Mouse (Mus musculus): Measurements from ENCODE around the gene Rfx7. TPM values are rescaled to one million over a fixed set of nuclear protein-coding genes. Genes with fewer than 3 reads are reported as not detected.

Rfx7 gene
- polyA plus RNA-seq (2011; ENCODE audit: insufficient read depth, insufficient read length, low replicate concordance, missing spikeins), result 8.4 and 15.0 TPM in 2 replicates

DNA sequence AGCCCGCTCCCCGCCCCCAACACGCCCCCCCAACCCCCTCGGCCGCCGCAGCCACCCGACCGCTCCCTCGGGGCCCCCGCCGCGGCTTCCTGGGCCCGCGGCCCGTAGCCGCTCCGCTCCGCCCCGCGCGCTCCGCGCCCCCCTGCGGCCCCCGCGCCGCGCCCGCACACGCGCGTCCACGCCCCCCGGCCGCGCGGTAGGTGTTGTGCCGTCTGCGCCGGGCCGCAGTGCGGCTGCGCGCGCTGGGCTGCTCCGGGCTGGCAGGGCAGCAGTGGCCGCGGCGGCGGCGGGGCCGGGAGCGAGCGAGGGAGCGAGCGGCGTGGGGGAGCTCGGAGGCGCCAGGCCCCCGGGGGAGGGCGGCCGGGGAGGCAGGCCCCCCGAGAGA, at the start of gene Rfx7:
TSS of gene Rfx7 (plus strand) at position 245 of the 385 bp plus-strand sequence.
- H3K4me3 ChIP-seq (replicated peaks; ENCODE audit: control insufficient read depth, low read depth, low read length), result peak within 1 kb of the TSS; percentile 96
- peaks cover 1% of the 10 kb centered on the region; the same call in 1 of the 2 replicates for H3K4me1 ChIP-seq (ENCODE audit: control insufficient read depth, insufficient read depth, low read length)
- H3K27ac ChIP-seq (ENCODE audit: control insufficient read depth, insufficient read depth, low read depth, low read length, poor library complexity), result peak within 1 kb of the TSS; percentile 94
- WGBS, result 6% methylated on average over 61 of the region's 63 CpGs
- no peak for TF ChIP-seq CTCF (IDR thresholded peaks at IDR 0.05; ENCODE audit: control insufficient read depth, insufficient read depth, low read length)
- peak; percentile 13; the same call in 1 of the 2 replicates for TF ChIP-seq POLR2A (IDR thresholded peaks at IDR 0.05; ENCODE audit: borderline replicate concordance, control insufficient read depth, low read depth, low read length)

DNA sequence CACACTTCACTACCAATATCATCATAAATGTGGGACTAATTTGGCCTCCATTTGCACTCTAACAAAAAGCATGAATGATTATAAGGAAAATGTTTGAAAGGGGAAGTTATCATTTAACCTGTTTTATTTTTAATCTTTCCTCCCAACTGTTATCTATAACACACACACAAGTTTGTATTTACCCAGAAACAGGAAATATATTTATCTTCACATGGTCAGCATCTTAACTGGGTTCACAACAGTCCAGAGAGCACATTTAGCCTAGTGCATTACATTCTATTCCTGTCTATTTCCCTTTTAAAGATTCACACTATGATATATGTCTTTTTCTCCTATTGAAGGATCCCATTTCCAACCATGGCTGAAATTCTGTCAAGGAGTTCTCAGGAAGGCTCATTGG, 43.5 kb upstream of the Rfx7 start:
- peaks cover 1% of the 10 kb centered on the region; the same call in 1 of the 2 replicates for H3K4me1 ChIP-seq (ENCODE audit: control insufficient read depth, insufficient read depth, low read length)
- H3K4me3 ChIP-seq (replicated peaks; ENCODE audit: control insufficient read depth, low read depth, low read length), result no peak overlapping the region
- H3K27ac ChIP-seq (ENCODE audit: control insufficient read depth, insufficient read depth, low read depth, low read length, poor library complexity), result no peak overlapping the region
- TF ChIP-seq POLR2A (IDR thresholded peaks at IDR 0.05; ENCODE audit: borderline replicate concordance, control insufficient read depth, low read depth, low read length) (no peak), CTCF (IDR thresholded peaks at IDR 0.05; ENCODE audit: control insufficient read depth, insufficient read depth, low read length) (no peak)

DNA sequence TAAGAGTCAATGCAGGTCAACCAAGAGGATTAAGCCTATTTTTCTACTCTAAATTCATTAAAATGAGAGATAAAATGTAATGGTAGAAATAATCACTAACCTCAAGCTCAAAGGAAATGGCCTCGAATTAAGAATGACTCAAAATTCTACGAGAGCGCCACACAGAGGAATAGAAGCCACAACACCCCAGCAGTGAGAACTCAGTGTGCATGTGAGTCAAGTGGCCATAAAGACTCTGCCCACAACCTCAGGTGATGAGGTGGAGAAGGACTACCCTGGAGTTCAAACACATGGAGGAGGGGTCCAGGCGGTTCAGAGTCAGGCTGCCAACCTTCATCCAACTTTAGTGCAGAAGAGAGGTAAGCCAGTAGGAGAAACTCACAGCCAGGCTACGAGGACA, 42.9 kb upstream of the Rfx7 start:
- H3K4me1 ChIP-seq (ENCODE audit: control insufficient read depth, insufficient read depth, low read length), result peaks cover 1% of the 10 kb centered on the region; the same call in 1 of the 2 replicates
- 72% methylated on average over 5 of the region's 5 CpGs for WGBS

DNA sequence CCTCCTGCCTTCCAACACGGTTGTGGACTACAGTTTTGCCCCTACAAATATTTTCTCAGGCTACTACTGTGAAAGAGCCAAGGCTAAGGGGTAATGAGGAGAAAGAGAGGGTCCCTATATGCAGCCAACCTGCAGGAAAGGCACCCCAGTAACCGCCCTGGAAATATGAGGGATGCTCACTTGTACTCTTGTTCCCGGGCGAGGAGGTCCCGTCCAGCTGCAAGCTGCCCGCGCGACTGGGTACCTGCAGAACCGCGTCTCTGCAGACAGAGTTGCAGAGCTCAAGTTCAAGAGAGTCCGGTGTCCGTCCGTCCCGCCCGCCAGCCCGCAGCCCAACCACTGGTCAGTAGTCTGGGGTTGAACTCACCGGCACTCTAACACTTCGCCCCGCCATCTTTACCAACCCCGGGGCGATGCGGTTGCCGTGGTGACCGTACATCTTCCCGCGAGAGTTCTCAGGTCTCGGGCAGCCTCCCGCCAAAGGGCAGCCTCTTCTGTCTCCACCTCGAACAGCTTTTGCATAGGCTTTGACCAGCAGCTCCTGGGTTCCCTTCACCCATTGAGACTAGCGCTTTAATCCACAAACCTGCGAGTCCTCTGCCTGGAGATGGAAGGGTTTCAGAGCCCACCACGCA, 40.4 kb upstream of the Rfx7 start:
- TF ChIP-seq CTCF (IDR thresholded peaks at IDR 0.05; ENCODE audit: control insufficient read depth, insufficient read depth, low read length) (no peak), POLR2A (IDR thresholded peaks at IDR 0.05; ENCODE audit: borderline replicate concordance, control insufficient read depth, low read depth, low read length) (peak; percentile 54; the same call in 1 of the 2 replicates)
- WGBS, result under 1% methylated on average over 32 of the region's 32 CpGs

More for the DNA sequence above, 42.9 kb upstream of the Rfx7 start:
- no peak overlapping the region for H3K27ac ChIP-seq (ENCODE audit: control insufficient read depth, insufficient read depth, low read depth, low read length, poor library complexity)
- TF ChIP-seq POLR2A (IDR thresholded peaks at IDR 0.05; ENCODE audit: borderline replicate concordance, control insufficient read depth, low read depth, low read length) (no peak), CTCF (IDR thresholded peaks at IDR 0.05; ENCODE audit: control insufficient read depth, insufficient read depth, low read length) (no peak)
- no peak overlapping the region for H3K4me3 ChIP-seq (replicated peaks; ENCODE audit: control insufficient read depth, low read depth, low read length)

DNA sequence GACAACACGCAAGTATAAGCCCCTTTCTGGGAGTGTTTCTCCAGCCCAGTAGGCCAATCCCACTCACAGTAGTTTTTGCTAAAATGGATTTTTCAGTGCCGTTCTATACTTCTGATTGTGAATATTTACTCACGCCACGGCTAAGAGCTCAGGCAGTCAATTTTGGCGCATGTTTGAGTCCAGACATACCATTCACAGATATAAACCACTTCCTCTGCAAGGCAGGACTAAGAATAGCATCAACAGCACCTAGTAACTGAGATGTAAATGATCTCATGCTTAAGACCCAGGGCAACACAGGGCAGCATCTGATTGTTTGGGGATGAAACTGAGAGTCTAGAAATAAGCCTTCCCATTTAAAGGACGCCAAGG, 39.9 kb upstream of the Rfx7 start, which contains the start of gene Tex9:
TSS of gene Tex9 (minus strand) at position 19 of the 372 bp plus-strand sequence.
- 1% methylated on average over 6 of the region's 6 CpGs for WGBS
- no peak for TF ChIP-seq POLR2A (IDR thresholded peaks at IDR 0.05; ENCODE audit: borderline replicate concordance, control insufficient read depth, low read depth, low read length)
- no peak for TF ChIP-seq CTCF (IDR thresholded peaks at IDR 0.05; ENCODE audit: control insufficient read depth, insufficient read depth, low read length)
- H3K4me1 ChIP-seq (ENCODE audit: control insufficient read depth, insufficient read depth, low read length), result no peaks in the 10 kb centered on the region
- peak within 1 kb of the TSS; percentile 62 for H3K27ac ChIP-seq (ENCODE audit: control insufficient read depth, insufficient read depth, low read depth, low read length, poor library complexity)
- H3K4me3 ChIP-seq (replicated peaks; ENCODE audit: control insufficient read depth, low read depth, low read length), result peak within 1 kb of the TSS; percentile 93

More for the DNA sequence above, 40.4 kb upstream of the Rfx7 start:
- Histone ChIP-seq H3K4me3 (replicated peaks; ENCODE audit: control insufficient read depth, low read depth, low read length) (peak overlapping the region; percentile 93), H3K27ac (ENCODE audit: control insufficient read depth, insufficient read depth, low read depth, low read length, poor library complexity) (peak overlapping the region; percentile 62), H3K4me1 (ENCODE audit: control insufficient read depth, insufficient read depth, low read length) (no peaks in the 10 kb centered on the region)

DNA sequence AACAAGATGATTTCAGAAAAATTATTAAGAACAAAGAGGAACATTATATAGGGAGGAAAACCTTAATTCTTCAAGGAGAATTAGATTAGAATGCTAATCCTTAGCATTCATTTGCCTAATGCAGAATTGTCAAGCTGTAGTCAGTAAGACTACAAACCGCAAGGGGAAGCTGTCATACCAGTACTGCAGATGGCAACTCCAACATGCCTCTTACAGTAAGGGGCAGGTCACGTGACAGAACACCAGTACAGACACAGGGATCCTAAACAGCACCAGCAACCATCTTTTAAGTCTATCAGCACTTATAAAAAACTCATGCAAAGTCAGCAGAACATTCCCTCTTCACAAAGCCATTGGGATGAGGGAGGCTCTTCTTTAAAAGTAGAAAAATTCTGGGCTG, 38.6 kb upstream of the Rfx7 start:
- WGBS, result 30% methylated on average over 2 of the region's 2 CpGs
- TF ChIP-seq POLR2A (IDR thresholded peaks at IDR 0.05; ENCODE audit: borderline replicate concordance, control insufficient read depth, low read depth, low read length), result no peak
- 0 out of 2 replicates have a peak, but pooled peaks have one; percentile 11 for TF ChIP-seq CTCF (IDR thresholded peaks at IDR 0.05; ENCODE audit: control insufficient read depth, insufficient read depth, low read length)
- no peak overlapping the region for H3K4me3 ChIP-seq (replicated peaks; ENCODE audit: control insufficient read depth, low read depth, low read length)
- H3K27ac ChIP-seq (ENCODE audit: control insufficient read depth, insufficient read depth, low read depth, low read length, poor library complexity), result no peak overlapping the region
- H3K4me1 ChIP-seq (ENCODE audit: control insufficient read depth, insufficient read depth, low read length), result no peaks in the 10 kb centered on the region

DNA sequence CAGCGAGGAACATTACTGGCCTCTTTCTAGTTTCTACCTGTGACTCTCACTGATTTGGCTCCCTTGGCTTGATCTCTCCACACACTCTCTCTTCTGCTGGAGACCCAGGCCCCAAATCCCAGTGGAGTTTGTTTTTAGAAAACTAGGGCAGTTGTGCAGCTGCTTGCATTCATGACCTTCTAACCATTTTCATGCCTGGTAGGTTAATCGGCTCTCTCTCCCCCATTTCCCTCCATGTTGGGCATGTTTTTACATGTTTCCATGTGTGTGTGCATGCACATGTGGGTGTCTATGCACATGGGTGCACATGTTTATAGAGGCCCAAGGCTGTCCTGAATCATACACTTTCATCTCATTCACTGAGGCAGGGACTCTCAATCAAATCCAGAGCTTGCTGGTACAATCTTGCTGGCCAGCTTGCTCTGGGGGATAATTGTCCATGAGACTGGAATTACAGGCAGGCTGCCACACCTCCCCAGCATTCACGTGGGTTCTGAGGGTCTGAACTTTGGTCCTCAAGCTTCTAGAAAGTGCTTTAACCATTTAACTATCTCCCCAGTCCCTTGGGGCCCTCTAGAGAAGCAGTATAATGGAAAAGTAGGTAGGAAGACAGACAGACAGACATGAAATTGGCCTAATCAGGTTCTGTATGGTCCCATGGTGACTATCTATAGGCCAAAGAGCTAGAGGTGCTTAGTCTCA, 37.9 kb upstream of the Rfx7 start:
- TF ChIP-seq POLR2A (IDR thresholded peaks at IDR 0.05; ENCODE audit: borderline replicate concordance, control insufficient read depth, low read depth, low read length), result no peak
- TF ChIP-seq CTCF (IDR thresholded peaks at IDR 0.05; ENCODE audit: control insufficient read depth, insufficient read depth, low read length), result no peak

DNA sequence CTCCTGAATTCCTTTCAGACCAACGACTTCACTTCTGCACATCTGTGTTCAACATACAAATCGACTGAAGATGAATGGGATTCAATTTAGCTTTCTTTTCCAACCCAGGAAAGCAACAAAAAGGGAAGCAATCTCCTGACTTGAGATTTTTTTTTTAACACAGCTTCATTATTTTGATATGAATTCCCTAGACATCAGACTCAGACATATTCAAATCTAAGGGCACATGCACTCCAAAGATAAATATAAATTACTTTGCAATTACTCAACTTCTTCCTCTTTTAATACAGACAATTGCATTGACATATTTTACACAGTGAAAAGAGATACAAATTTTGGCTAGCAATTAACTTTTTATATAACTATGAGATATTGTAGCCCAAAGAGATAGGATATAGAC, 35.3 kb upstream of the Rfx7 start:
- TF ChIP-seq CTCF (IDR thresholded peaks at IDR 0.05; ENCODE audit: control insufficient read depth, insufficient read depth, low read length), result no peak
- TF ChIP-seq POLR2A (IDR thresholded peaks at IDR 0.05; ENCODE audit: borderline replicate concordance, control insufficient read depth, low read depth, low read length), result no peak
- H3K4me3 ChIP-seq (replicated peaks; ENCODE audit: control insufficient read depth, low read depth, low read length), result no peak overlapping the region
- no peak overlapping the region for H3K27ac ChIP-seq (ENCODE audit: control insufficient read depth, insufficient read depth, low read depth, low read length, poor library complexity)
- no peaks in the 10 kb centered on the region for H3K4me1 ChIP-seq (ENCODE audit: control insufficient read depth, insufficient read depth, low read length)
- 60% methylated on average over 2 of the region's 2 CpGs for WGBS

More for the DNA sequence above, 37.9 kb upstream of the Rfx7 start:
- no peak overlapping the region for H3K27ac ChIP-seq (ENCODE audit: control insufficient read depth, insufficient read depth, low read depth, low read length, poor library complexity)
- H3K4me3 ChIP-seq (replicated peaks; ENCODE audit: control insufficient read depth, low read depth, low read length), result no peak overlapping the region
- H3K4me1 ChIP-seq (ENCODE audit: control insufficient read depth, insufficient read depth, low read length), result no peaks in the 10 kb centered on the region
- WGBS, result 84% methylated on average over 3 of the region's 3 CpGs
